Mouse (Mus musculus): ENCODE results near the gene Pgs1. TPM values are rescaled to one million over a fixed set of nuclear protein-coding genes. Genes with fewer than 3 reads are reported as not detected.

Gene Pgs1
- total and polyA plus RNA-seq, 3 experiments, result 17.9 to 21.8 (median 18.1) TPM

- intact Hi-C loops (cut with DNase I), result no loop called here
- no peak for TF ChIP-seq CTCF (IDR thresholded peaks at IDR 0.05)
- no peaks in the 10 kb centered on the region for H3K4me1 ChIP-seq (ENCODE audit: control insufficient read depth, insufficient read depth, low read length)
- no peak overlapping the region for H3K9ac ChIP-seq (ENCODE audit: low read depth, low read length)
- no peak overlapping the region for H3K4me3 ChIP-seq
- H3K36me3 ChIP-seq (ENCODE audit: control insufficient read depth, insufficient read depth, low read length), result no peaks in the 10 kb centered on the region
- no peaks in the 10 kb centered on the region for H3K79me2 ChIP-seq (replicated peaks; ENCODE audit: control insufficient read depth, insufficient read depth, low read length)
- no peak for DNase-seq
- no peak overlapping the region for H3K27ac ChIP-seq
- H3K27me3 ChIP-seq (ENCODE audit: control insufficient read depth, insufficient read depth, low read length), result no peaks in the 10 kb centered on the region
- 88% methylated on average over 8 of the region's 8 CpGs for WGBS
These were observed 81.5 kb downstream of the Pgs1 start for GRCm38 (mm10) chr11:118067588-118067987.

- no peak overlapping the region for H3K9ac ChIP-seq (ENCODE audit: low read depth, low read length)
- no peaks in the 10 kb centered on the region for H3K36me3 ChIP-seq (ENCODE audit: control insufficient read depth, insufficient read depth, low read length)
- H3K4me1 ChIP-seq (ENCODE audit: control insufficient read depth, insufficient read depth, low read length), result no peaks in the 10 kb centered on the region
- 79% methylated on average over 16 of the region's 16 CpGs for WGBS
- TF ChIP-seq CTCF (IDR thresholded peaks at IDR 0.05), result no peak
- TF ChIP-seq EP300 (IDR thresholded peaks at IDR 0.05; ENCODE audit: insufficient read depth, low read depth, low read length), result no peak
- no peak for TF ChIP-seq POLR2A (IDR thresholded peaks at IDR 0.05; ENCODE audit: insufficient read depth, low read depth, low read length)
- no peak overlapping the region for H3K27ac ChIP-seq
- no peaks in the 10 kb centered on the region for H3K27me3 ChIP-seq (ENCODE audit: control insufficient read depth, insufficient read depth, low read length)
- no peaks in the 10 kb centered on the region for H3K79me2 ChIP-seq (replicated peaks; ENCODE audit: control insufficient read depth, insufficient read depth, low read length)
- intact Hi-C loops (cut with DNase I), result no loop called here
- H3K4me3 ChIP-seq, result no peak overlapping the region
- DNase-seq, result no peak
These were observed 82.8 kb downstream of the Pgs1 start for GRCm38 (mm10) chr11:118068812-118069332.

- Histone ChIP-seq H3K36me3 (ENCODE audit: control insufficient read depth, insufficient read depth, low read length) (no peaks in the 10 kb centered on the region), H3K27me3 (ENCODE audit: control insufficient read depth, insufficient read depth, low read length) (no peaks in the 10 kb centered on the region), H3K4me3 (no peak overlapping the region), H3K9ac (ENCODE audit: low read depth, low read length) (no peak overlapping the region), H3K79me2 (replicated peaks; ENCODE audit: control insufficient read depth, insufficient read depth, low read length) (no peaks in the 10 kb centered on the region), H3K27ac (no peak overlapping the region), H3K4me1 (ENCODE audit: control insufficient read depth, insufficient read depth, low read length) (0 out of 2 replicates have a peak, but pooled peaks cover 1% of the 10 kb centered on the region)
- WGBS, result 55% methylated on average over 11 of the region's 11 CpGs
- TF ChIP-seq CTCF (IDR thresholded peaks at IDR 0.05) (no peak), POLR2A (IDR thresholded peaks at IDR 0.05; ENCODE audit: insufficient read depth, low read depth, low read length) (no peak), EP300 (IDR thresholded peaks at IDR 0.05; ENCODE audit: insufficient read depth, low read depth, low read length) (no peak)
- intact Hi-C loops (cut with DNase I), result no loop called here
- no peak for DNase-seq
These were observed 85.3 kb downstream of the Pgs1 start for GRCm38 (mm10) chr11:118071227-118071912.

Small RNA genes within 50 kb of the gene (microRNA-seq; reads per million reads assigned to microRNA genes)
- gene Mir6933, result 0 to 2.2 reads per million in 2 experiments

Other genes with a start within 250 kb of the Pgs1 start
- 1 to 10 TPM; 3.3 to 3.7 TPM for gene Tmc8, start 204.2 kb upstream of the Pgs1 start, total RNA-seq (2021)
- gene Tmc8, start 204.2 kb upstream of the Pgs1 start, polyA plus RNA-seq (2012; rRNA removed), result 6.1 and 9.5 TPM in 2 replicates
- 10 to 100 TPM; 12.6 to 15.7 TPM for gene Tmc6, start 204.1 kb upstream of the Pgs1 start, total RNA-seq (2021)
- 18.1 and 23.3 TPM in 2 replicates for gene Tmc6, start 204.1 kb upstream of the Pgs1 start, polyA plus RNA-seq (2012; rRNA removed)
- not detected for gene 6030468B19Rik, start 188.6 kb upstream of the Pgs1 start, total RNA-seq (2021)
- gene 6030468B19Rik, start 188.6 kb upstream of the Pgs1 start, polyA plus RNA-seq (2012; rRNA removed), result 0.16 TPM in 1 of 2 replicates, not detected in the other
- gene Gm20708, start 176.6 kb upstream of the Pgs1 start, total RNA-seq (2021), result under 1 TPM; 0.44 to 0.48 TPM
- gene Gm20708, start 176.6 kb upstream of the Pgs1 start, polyA plus RNA-seq (2012; rRNA removed), result 0.57 and 0.79 TPM in 2 replicates
- 100 to 1,000 TPM; 109 to 129 TPM for gene Syngr2, start 176.6 kb upstream of the Pgs1 start, total RNA-seq (2021)
- 217 and 273 TPM in 2 replicates for gene Syngr2, start 176.6 kb upstream of the Pgs1 start, polyA plus RNA-seq (2012; rRNA removed)
- gene Afmid, start 160.4 kb upstream of the Pgs1 start, total RNA-seq (2021), result 1 to 10 TPM; 2.5 to 3.2 TPM
- gene Afmid, start 160.4 kb upstream of the Pgs1 start, polyA plus RNA-seq (2012; rRNA removed), result 11.8 and 14.3 TPM in 2 replicates
- gene Tk1, start 160.2 kb upstream of the Pgs1 start, total RNA-seq (2021), result 1 to 10 TPM; 1.9 to 2.0 TPM
- 3.0 and 3.7 TPM in 2 replicates for gene Tk1, start 160.2 kb upstream of the Pgs1 start, polyA plus RNA-seq (2012; rRNA removed)
- under 1 TPM; 0.18 to 0.80 TPM for gene Birc5, start 137.0 kb upstream of the Pgs1 start, total RNA-seq (2021)
- 0.35 and 0.79 TPM in 2 replicates for gene Birc5, start 137.0 kb upstream of the Pgs1 start, polyA plus RNA-seq (2012; rRNA removed)
- gene Tmem235, start 125.5 kb upstream of the Pgs1 start, total RNA-seq (2021), result not detected
- not detected in 2 replicates for gene Tmem235, start 125.5 kb upstream of the Pgs1 start, polyA plus RNA-seq (2012; rRNA removed)
- gene Tha1, start 112.8 kb upstream of the Pgs1 start, total RNA-seq (2021), result 1 to 10 TPM; 9.2 to 9.3 TPM
- gene Tha1, start 112.8 kb upstream of the Pgs1 start, polyA plus RNA-seq (2012; rRNA removed), result 11.2 and 14.6 TPM in 2 replicates
- gene Socs3, start 16.2 kb upstream of the Pgs1 start, total RNA-seq (2021), result 1 to 10 TPM; 2.8 to 4.5 TPM
- gene Socs3, start 16.2 kb upstream of the Pgs1 start, polyA plus RNA-seq (2012; rRNA removed), result 3.7 and 4.4 TPM in 2 replicates
- gene Dnah17, start 144.3 kb downstream of the Pgs1 start, total RNA-seq (2021), result under 1 TPM; 0.11 to 0.26 TPM
- 0.03 and 0.08 TPM in 2 replicates for gene Dnah17, start 144.3 kb downstream of the Pgs1 start, polyA plus RNA-seq (2012; rRNA removed)